Mouse (Mus musculus) ZHBTc4 (cell line): ENCODE results near the gene Asic4.
A peak's percentile ranks its signal among the peaks of the same experiment; 100 is the strongest.

Experiments used
- DNase-seq: peaks from one replicate; pipeline ENCODE4 v3.0.0-alpha.2; 2011; ENCODE audit warnings: low read depth, low spot score

Gene Asic4

DNA sequence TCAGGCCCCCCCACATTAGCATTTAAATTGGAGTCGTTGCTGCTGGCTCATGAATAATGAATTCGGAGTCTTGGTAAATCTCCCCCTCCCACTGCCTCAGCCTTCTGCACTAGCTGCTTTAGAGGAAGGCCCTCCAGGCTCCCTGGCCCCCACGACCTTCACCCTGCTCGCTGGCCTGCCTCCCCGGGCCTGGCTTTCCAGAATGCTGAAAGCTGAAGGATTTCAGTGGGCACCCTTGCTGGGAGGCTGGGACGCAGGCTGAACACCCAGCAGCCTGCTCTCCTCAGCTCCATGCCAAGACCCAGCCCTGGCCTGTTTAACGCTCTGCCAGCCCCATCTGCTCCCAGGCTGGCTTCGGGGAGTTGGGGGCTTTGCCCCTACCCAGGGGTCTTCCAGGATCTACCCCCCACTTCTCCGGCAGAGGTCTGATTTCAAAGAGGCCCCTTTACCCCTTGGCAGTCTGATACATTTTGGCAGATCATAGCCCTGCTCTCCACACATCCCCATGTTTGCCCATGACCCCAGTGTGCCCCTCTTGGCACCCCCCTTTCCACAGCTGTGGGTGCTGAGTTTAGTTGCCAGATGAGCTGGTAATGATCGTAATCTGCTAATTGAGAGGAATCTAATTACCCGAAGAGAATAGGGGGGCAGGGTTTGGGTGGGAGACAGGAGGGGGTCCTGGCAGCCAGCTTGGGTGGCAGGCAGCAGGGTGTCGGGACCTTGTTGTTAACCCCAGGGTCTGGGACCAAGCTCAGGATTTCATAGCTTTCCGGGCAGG, 6.8 kb upstream of the Asic4 start:
- peak; percentile 42 for DNase-seq

DNA sequence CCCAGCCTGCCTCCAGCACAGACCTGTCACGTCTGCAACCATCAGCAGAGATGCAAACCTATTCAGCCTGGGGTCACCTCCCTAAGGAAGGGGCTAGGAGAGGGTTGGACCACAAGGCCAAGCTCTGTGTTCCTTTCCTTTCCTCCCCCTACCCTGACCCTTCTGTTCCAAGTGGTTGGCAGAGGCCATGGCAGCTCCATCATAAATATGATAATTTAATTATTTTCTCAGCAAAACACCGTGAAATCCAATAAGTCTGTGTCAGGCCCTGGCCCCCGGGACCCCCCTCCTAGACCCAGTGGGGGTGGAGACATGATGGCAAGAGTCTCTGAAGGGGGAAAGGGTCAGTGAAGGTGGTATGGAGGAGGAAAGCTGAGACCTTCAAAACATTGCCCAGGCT, 6.0 kb upstream of the Asic4 start:
- DNase-seq, result no peak

DNA sequence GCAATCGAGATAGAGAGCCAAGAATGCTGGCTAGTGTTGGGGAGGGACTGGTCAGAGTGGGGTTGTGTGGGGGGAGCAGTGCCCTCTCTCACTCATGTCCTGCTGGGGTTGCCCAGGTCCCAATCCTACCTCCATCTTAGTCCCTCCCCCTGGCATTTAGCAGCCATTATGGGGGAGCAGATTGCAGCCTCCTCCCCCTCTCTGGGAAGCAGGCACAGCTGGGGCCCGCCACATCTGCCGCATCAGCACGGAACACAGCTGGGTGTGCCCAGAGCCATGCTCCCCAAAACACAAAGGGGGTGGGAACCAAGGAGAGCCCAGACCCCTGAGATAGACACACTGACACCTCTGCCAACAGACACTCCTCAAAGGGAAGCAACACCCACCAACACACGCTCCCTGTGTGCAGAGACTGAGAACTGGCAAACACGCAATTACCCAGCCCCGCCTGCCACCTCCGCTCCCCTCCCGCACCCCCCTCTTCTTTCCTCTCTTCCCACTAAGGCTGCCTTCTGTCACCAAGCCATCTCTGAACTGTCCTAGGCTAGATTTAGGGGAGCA, 5.0 kb upstream of the Asic4 start:
- DNase-seq, result no peak

DNA sequence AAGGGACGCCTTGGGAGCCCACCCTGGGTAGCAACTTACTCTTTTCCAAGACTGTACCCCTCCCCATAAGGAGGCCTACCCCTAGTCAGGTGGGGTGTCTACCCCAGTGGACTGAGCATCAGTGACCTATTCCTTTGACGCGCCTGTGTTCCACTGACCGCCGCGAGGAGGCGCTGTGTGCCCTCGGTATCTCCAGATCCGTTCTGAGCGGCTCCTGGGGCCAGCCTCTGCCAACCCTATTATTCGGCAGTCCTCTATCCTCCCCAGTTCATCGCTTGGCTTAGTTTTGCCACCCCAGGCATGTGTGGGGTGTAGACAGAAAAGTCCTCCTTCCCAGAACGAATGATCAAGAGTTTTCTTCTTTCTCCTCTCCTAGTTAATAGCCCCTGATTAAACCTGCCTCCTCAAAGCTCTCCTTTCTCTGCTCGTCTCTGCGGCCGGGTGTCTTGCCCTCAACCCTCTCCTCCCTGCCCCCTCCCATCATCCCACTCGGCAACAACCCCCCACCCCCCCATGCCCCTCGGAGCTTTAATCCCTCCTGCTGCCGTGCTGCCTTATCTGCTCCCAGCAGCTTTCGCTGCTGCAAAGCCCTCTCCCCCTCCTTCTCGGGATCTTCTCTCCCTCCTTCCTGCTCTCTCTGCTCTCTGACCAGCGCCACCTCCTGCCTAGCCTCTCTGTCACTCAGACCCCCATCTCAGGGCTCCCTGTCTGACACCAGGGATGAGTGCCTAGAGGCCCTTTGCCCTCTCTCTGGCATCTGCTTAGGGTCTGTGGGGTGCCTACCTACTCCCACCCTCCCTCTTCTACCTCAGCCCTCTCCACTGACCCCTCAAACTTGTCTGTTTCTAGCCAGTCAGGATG, 4.3 kb upstream of the Asic4 start:
- peak; percentile 71 for DNase-seq

DNA sequence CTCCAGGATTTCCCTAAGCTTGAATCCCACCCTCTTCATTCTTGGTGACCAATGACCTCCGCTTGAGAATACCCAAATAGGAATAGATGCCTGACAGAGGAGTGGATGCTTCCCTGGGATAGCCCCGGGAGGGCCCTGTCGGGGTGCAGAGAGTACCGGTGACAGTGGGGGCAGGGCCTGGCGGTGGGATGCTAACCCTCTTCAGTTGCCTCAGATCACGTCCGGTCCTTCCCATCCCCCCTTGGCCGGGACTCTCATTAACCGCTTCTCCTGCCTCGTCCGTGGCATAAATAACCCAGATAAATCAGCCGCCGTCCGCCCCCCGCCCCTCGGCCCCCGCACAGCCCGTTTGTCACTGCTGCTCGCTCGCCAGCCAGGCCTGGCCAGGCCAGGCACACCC, 3.6 kb upstream of the Asic4 start:
- DNase-seq, result no peak

DNA sequence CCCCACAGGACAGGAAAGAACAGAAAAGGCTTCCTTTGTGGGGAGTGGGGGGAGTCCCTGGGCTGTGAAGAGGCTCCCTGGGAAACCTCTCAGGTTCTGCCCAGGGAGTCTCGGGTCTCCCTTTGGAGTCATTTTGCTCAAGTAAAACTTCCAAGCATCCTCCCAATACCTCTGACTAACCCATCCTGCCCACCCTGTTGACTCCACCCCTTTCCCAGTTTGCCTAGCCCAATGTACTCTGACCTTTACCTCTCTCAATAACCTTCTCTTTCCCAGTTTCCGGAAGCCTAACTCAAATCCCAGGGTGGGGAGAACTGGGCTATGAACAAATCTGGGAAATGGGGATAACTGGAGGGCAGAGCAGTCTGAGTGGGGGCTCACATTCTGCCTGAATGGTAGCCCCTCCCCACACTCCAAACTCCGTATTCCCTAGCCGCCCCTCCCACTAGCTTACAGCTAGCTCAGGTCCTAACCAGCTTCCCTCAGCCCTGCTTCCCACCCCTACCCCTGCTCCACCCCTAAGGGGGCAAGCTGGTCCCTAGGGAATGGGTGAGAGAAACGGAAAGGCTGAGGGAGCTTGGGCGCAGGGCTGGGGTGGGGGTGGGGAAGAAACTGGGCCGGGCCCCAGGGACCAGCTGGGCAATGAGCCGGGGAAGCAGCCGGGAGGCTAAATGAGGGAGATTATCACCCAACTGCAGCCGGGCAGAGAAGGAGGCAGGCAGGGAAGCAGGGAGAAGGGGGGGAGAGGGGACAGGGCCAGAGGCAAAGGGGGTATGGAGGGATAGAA, 2.8 kb upstream of the Asic4 start:
- DNase-seq, result peak; percentile 75

DNA sequence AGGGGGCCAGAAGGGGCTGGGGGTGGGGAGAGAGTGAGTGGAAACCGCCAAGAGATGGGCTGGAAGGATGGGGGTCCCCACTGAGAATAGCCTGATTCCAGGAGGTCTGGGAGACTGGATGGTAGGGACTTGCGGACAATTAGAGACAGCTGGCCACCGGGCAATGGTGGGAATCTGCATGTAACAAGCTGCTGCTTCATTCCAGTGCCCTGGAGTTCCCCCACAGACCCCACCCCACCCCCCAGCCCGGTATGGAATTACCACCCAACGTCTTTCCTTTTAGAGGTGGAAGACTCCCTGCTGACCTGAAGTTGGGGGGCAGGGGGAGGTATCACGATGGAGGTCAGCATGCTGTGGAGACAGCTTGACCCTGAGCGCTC, 2.2 kb upstream of the Asic4 start:
- DNase-seq, result no peak

DNA sequence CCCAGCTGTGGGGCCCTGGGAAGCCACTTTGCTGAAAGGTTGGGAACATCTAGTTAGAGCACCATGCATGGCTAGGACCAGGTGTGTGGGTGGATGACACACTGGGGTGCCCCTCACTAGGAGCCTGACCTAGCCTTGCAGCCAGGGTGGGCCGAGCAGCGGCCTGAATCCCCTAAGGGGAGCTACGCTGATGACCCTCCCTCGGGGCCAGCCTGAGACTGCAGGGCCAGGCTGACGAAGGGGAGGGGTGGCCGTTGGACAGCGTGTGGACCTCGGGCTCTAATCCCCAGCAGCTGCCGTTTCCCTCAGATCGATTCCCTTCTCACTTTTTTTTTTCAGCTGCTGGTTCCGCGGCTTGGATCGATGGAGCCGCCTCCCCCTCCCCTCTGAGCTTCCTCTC, 1.3 kb upstream of the Asic4 start:
- DNase-seq, result no peak

DNA sequence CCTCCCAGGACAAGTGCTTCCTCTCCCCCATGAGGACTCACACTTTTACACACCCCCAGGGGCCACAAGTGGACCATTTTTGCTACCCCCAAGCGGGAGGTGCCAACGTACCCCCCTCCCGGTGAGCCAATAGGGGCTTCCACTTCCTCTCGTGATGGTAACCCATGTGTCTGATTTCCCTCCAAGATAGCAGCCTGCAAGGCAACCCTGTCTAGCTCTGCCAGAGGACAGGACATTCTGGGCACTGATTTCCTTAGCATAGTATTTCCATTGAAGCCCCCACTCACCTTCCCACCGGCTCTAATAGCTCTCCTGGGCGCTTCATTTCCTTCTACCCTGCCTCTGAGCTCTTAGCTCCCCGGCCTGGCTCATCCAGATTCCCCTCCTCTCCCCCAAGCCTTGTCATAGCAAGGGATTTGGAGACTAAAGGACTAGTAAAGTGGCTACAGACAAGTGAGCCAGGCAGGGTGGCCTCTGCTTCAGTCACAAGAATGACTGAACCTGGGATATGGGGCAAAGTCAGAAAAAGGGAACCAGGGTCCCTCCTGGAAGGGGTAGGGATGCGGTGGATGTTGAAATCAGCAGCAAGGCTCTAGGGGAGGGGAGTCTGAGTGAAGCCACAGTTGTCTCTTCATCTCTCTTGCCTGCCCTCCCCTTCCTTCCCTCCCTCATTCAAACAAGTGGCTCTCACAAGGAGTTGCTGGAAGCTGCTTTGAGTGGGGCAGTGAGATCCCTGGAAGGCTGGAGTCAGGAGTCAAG, 680 bp upstream of the Asic4 start:
- no peak for DNase-seq

DNA sequence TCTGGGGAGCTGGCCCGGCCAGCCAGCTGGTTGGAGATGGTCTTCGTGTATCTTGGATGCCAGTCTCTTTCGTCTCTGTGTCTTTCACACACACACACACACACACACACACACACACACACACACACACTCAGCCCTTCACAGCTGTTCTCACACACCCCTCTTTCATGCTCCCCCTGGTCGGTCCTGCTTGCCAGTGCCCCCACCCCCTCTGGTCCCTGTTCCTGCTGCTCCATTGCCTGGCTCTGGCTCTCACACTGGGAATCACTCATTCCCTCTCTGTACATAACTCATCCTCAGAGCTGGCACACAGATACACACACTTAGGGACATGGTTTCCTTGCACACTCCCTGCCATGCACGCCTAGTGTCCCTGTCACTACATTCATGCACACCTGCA, 1.7 kb downstream of the Asic4 start:
- DNase-seq, result no peak

DNA sequence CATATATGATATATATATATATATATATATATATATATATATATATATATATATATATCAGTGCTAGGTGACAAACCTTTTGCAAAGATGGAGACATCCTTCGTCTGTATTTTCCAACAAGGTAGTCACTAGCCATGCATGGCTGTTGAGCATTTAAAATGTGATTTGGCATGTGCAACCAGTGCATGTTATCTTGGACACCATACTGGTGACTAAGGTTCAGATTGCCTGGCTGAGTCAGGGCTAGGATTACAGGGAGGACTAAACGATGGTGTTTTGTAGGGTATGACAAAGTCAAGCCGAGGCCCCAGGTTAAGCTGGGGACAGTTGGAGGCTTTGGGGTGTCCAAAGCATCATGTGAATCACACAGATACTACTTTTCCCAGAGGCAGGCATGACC, 5.2 kb downstream of the Asic4 start:
- no peak for DNase-seq

DNA sequence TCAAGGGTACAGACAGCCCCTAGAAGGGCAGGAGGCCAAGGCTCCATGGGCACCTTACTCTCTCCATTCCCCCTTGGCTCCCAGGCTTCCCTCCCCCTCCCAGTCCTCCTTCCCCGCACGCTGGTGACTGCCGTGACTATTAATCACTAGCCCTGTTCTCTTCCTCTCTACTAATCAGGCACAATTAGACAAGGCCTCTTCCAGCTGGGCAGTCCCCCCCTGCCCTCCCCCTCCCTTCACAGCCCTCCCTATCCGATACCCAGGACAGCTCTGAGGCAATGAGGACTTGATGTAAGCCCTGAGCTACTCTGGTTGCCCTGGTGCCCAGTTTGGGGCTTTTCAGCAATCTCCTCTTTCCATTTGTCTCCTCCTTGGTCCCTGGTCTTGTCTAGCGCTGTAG, 5.7 kb downstream of the Asic4 start:
- DNase-seq, result no peak

DNA sequence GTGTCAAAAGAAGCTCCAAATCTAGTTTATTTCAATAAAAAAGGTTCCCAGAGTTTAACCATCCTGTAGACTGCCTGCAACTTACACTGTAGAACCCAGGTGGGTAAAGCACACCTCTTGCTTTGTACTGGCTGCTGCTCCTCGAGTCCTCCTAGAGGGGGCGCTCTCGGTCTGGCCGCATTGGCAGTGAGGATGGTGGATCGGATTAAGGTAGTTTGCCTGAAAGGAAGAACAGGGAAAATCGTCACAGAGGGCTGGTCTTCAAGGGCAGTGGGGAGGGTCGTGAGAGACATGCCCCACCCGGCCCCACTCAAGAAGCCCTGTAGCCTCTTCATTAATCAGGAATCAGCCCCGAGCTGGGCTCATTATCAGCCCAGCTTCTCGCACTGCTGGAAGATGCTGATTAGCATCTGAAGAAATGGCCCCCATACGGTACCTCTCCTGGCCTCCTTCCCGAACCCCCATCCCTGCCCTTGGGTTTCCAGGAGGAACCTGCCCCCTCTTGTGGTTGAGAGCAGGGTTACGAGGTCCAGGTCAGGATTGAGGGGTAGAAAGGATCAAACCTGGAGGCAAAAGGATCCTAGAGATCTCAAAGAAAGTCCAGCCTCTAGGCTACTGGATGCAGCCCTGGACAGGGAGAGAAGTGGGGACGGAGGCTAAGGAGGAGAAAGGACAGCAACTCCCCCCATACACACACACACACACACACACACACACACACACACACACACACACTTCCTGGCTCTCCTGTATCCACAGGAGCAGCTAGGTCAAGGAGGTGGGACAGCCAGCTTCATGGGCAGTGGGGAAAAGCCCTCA, 6.7 kb downstream of the Asic4 start:
- peak; percentile 78 for DNase-seq

DNA sequence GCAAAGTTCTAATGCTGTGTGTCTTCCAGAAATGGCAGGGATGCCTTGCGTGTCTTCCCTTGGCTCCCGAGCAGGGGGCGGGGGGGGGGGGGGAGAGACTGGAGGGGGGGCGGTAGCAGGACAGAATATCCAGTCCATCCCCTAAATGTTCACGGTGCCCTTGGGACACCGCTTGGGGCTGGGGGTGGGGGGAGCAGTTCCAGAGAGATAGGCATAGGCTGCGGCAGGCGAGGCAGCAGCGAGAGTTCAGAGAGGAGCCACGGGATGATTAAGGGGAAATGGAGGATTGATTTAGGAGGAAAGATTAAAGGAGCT, 7.4 kb downstream of the Asic4 start:
- no peak for DNase-seq

DNA sequence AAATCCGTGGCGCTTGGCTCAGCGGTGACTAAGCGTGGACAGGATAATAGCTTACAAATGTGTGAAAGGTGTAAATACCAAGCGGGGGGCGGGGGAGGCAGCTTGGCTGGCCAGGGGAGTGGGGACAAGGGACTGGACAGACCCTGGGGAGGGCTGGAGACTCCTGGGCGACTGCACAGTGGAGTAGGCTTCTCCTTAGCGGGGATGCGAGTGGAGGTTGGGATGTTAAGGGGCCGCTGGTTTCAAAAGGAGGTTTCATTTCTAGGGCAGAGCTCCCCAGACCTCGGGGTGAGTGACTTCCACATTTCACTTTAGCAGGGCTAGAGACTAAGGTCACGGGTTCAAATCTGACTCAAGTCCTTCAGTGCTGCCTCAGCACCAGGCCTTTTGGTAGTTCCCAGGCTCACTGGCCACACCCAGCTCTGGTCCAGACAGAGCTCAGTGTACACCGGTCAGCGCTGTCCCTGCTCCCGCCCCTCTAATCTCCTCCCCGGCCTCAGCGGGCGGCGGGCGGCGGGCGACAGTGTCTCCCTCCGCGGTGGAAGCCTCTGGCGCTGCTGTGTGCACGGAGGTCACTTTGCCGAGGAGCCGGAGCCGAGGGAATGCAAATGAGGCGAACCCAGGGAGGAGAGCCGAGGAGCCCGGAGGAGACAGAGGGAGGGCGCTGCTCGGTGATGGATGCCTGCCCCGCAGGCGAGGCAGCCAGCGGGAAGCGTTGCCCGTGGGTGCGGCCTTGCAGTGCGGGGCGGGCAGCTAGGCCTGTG, 8.0 kb downstream of the Asic4 start:
- DNase-seq, result peak; percentile 56

DNA sequence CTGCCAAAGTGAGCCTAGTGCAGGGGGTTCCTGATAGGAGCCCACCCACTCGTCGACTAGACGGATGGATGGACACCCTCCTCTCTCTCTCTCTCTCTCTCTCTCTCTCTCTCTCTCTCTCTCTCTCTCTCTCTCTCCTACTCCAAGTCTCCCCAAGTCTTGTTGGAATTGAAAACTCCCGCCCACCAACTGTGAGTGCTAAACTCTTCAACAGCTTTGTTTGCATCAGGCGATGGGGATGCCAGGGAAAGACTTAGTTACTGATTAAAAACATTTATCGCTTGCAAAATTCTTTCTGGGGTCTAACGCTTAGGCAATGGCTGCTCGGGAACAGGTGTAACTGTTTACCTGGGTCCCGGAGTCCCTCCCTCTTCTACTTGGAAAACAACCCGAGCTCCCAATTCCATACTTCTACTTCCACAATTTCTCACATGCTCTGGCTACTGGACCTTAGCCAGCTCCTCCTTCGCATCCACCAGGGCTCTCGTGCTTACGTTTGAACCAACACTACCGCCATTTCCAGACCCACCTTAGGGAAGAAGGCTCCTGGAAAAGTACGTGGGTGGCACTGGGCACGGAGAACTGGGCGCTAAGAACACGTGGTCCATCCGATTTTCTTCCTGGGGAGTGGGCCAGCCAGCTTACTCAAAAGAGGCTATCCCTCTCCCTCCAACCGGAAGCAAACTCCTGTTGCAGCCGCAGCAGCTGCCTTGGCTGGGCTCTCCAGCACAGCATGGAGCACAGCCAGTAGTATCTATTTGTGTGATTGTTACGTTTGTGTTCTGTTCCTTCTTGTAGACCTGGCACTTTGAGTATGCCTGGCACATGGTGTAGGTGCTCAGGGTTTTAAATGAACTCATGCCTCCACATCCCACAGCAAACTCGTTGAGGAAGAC, 8.8 kb downstream of the Asic4 start:
- DNase-seq, result no peak

DNA sequence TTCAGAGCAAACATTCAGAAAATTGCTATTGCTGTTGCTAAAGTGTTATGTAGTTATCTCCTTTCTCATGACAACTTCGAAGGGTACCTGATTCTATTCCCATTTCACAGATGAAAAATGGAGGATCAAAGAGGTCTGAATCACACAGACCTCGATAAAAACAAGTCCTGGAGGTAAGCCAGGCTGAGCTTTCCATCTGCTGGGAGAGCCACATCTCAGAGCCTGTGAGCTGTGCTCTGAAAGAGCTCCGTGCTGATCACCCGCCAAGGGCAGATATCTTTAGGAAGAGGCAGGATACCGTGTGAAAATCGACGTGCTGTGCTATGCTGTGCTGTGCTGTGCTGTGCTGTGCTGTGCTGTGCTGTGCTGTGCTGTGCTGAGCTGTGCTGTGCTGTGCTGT, 10.1 kb downstream of the Asic4 start:
- no peak for DNase-seq

DNA sequence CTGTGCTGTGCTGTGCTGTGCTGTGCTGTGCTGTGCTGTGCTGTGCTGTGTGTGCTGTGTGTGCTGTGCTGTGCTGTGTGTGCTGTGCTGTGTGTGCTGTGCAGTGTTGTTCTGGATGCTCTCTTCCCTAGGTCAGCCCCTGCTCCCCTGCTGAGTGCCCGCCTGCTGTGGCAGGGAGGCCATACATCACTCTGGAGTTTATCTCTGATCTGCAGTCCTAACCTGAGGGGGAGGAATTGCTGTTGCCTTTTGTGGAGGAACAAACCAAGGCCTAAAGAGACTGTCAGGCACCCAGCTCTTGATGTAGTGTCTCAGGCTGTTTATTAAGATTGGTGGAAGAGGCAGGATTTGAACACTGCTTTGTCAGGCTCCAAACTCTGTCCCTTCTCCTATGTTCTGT, 12.4 kb downstream of the Asic4 start:
- DNase-seq, result no peak
